Mouse (Mus musculus) lung, embryonic 15.5 days (tissue): ENCODE results near the gene Stat5a. TPM values are rescaled to one million over a fixed set of nuclear protein-coding genes. Genes with fewer than 3 reads are reported as not detected.

Experiments used
- ATAC-seq: fragments of 200-750 bp; cut with Nextera tagmentation; 2 replicates; pipeline ENCODE4 v1.8.0; 2017; ENCODE audit warnings: moderate number of reproducible peaks, borderline replicate concordance; ENCODE audit not compliant: low FRiP score, low TSS enrichment; ENCODE audit errors: extremely low read depth
- H3K27ac ChIP-seq: fragments of 300-500 bp; sonication (generic); 2 replicates; pipeline ENCODE4 v1.5.1; 2015; ENCODE audit warnings: moderate library complexity, mild to moderate bottlenecking, inconsistent platforms
- H3K27me3 ChIP-seq: fragments of 300-500 bp; sonication (generic); 2 replicates; pipeline ENCODE4 v1.6.1; 2015; ENCODE audit warnings: inconsistent platforms
- H3K36me3 ChIP-seq: fragments of 300-500 bp; sonication (generic); 2 replicates; pipeline ENCODE4 v1.6.1; 2015; ENCODE audit warnings: inconsistent platforms
- H3K4me1 ChIP-seq: fragments of 300-500 bp; sonication (generic); 2 replicates; pipeline ENCODE4 v1.6.1; 2015; ENCODE audit warnings: inconsistent platforms
- H3K4me2 ChIP-seq: fragments of 300-500 bp; sonication (generic); 2 replicates; pipeline ENCODE4 v1.6.1; 2015; ENCODE audit warnings: inconsistent platforms, mild to moderate bottlenecking, moderate library complexity
- H3K4me3 ChIP-seq: fragments of 300-500 bp; sonication (generic); 2 replicates; pipeline ENCODE4 v1.5.1; 2015; ENCODE audit warnings: mild to moderate bottlenecking, inconsistent platforms
- H3K9ac ChIP-seq: fragments of 300-500 bp; sonication (generic); 2 replicates; pipeline ENCODE4 v1.6.1; 2015; ENCODE audit warnings: inconsistent platforms
- H3K9me3 ChIP-seq: fragments of 300-500 bp; sonication (generic); 2 replicates; pipeline ENCODE4 v1.6.1; 2016; ENCODE audit warnings: inconsistent platforms
- WGBS: fragments of 180-500 bp; shearing (Covaris S2); methylation state at CpG from one replicate; pipeline ENCODE4 v1.1.7; 2015; 5-methylcytosine and 5-hydroxymethylcytosine counted together
- polyA plus RNA-seq: library from polyadenylated mRNA; unstranded; fragments of >200 nt; fragmentation: Nextera tagmentation; extraction: Ambion mirVana; gene quantifications from 2 replicates; pipeline ENCODE4 v1.2.1, GENCODE M21; 2015

Stat5a gene
- polyA plus RNA-seq, 1 experiment from 2014 or later, result 9.5 TPM

- Histone ChIP-seq H3K4me3 (peak overlapping the region; percentile 24), H3K27ac (peak overlapping the region; percentile 22; the same call in 1 of the 2 replicates), H3K9ac (no peak overlapping the region), H3K9me3 (no peaks in the 10 kb centered on the region), H3K4me1 (peaks cover 14% of the 10 kb centered on the region), H3K27me3 (no peaks in the 10 kb centered on the region), H3K4me2 (peak overlapping the region; percentile 35), H3K36me3 (no peaks in the 10 kb centered on the region)
- ATAC-seq, result no peak
- 54% methylated on average over 12 of the region's 12 CpGs for WGBS
Observed at GRCm38 (mm10) chr11:100931254-100931921, 72.2 kb downstream of the Stat5a start.

Other genes with a start within 250 kb of the Stat5a start
- gene Nkiras2, start 240.1 kb upstream of the Stat5a start, polyA plus RNA-seq, result 57.1 and 58.7 TPM in 2 replicates
- 215 and 229 TPM in 2 replicates for gene Dnajc7, start 239.2 kb upstream of the Stat5a start, polyA plus RNA-seq
- gene Zfp385c, start 166.9 kb upstream of the Stat5a start, polyA plus RNA-seq, result 0.06 and 0.13 TPM in 2 replicates
- gene Dhx58, start 155.1 kb upstream of the Stat5a start, polyA plus RNA-seq, result 3.0 and 3.8 TPM in 2 replicates
- gene Kat2a, start 146.9 kb upstream of the Stat5a start, polyA plus RNA-seq, result 52.9 and 56.1 TPM in 2 replicates
- 0.23 and 0.32 TPM in 2 replicates for gene Hspb9, start 145.5 kb upstream of the Stat5a start, polyA plus RNA-seq
- gene Rab5c, start 121.1 kb upstream of the Stat5a start, polyA plus RNA-seq, result 24.4 and 26.0 TPM in 2 replicates
- 0.04 TPM in 1 of 2 replicates, not detected in the other for gene Kcnh4, start 99.4 kb upstream of the Stat5a start, polyA plus RNA-seq
- gene Hcrt, start 96.4 kb upstream of the Stat5a start, polyA plus RNA-seq, result not detected in 2 replicates
- 6.1 and 6.4 TPM in 2 replicates for gene Ghdc, start 88.4 kb upstream of the Stat5a start, polyA plus RNA-seq
- 28.1 TPM in 2 replicates for gene Stat5b, start 8.6 kb upstream of the Stat5a start, polyA plus RNA-seq
- 41.2 and 53.4 TPM in 2 replicates for gene Stat3, start 80.2 kb downstream of the Stat5a start, polyA plus RNA-seq
- gene Cavin1, start 111.5 kb downstream of the Stat5a start, polyA plus RNA-seq, result 392 and 425 TPM in 2 replicates
- 36.7 and 37.8 TPM in 2 replicates for gene Atp6v0a1, start 150.1 kb downstream of the Stat5a start, polyA plus RNA-seq
- gene Naglu, start 210.7 kb downstream of the Stat5a start, polyA plus RNA-seq, result 20.4 and 22.5 TPM in 2 replicates
- gene Hsd17b1, start 219.1 kb downstream of the Stat5a start, polyA plus RNA-seq, result 0.11 and 0.15 TPM in 2 replicates
- 42.8 and 43.2 TPM in 2 replicates for gene Coasy, start 223.2 kb downstream of the Stat5a start, polyA plus RNA-seq
- gene Mlx, start 227.9 kb downstream of the Stat5a start, polyA plus RNA-seq, result 43.4 and 54.1 TPM in 2 replicates
- gene Psmc3ip, start 236.1 kb downstream of the Stat5a start, polyA plus RNA-seq, result 35.1 and 37.5 TPM in 2 replicates